Mouse (Mus musculus) CD4-positive, CD25-positive, alpha-beta regulatory T cell, adult 4 months (primary cell): Measurements from ENCODE around the gene Ccdc92b. TPM values are rescaled to one million over a fixed set of nuclear protein-coding genes. Genes with fewer than 3 reads are reported as not detected.

ENCODE experiments used
- polyA plus RNA-seq, 2 experiments: library from polyadenylated mRNA; unstranded; fragments of 100-300 nt; shearing (Covaris generic); gene quantifications; one replicate each; pipeline ENCODE4 v1.2.1; 2017

Ccdc92b gene
- polyA plus RNA-seq, 2 experiments from 2014 or later: not detected

Other genes starting within 250 kb of the Ccdc92b start
- 1 to 10 TPM; 1.3 to 1.9 TPM for gene Rap1gap2, start 8.7 kb upstream of the Ccdc92b start, polyA plus RNA-seq
- gene Cluh, start 29.9 kb downstream of the Ccdc92b start, polyA plus RNA-seq: 10 to 100 TPM in 1 of 2 experiments, 1 to 10 TPM in 1; 7.8 to 12.2 TPM
- gene Pafah1b1, start 105.1 kb downstream of the Ccdc92b start, polyA plus RNA-seq: 10 to 100 TPM; 63.6 to 82.3 TPM
- gene Mettl16, start 151.2 kb downstream of the Ccdc92b start, polyA plus RNA-seq: 10 to 100 TPM; 29.2 to 36.8 TPM
- gene Mnt, start 211.3 kb downstream of the Ccdc92b start, polyA plus RNA-seq: 1 to 10 TPM; 5.1 to 5.9 TPM